Mouse (Mus musculus): Measurements from ENCODE around the gene Rbm39.

Rbm39 gene

GRCm38 (mm10) chr2:156180824-156181590, 969 bp upstream of the Rbm39 start:
- in situ Hi-C loops (cut with MboI; ENCODE audit: unreplicated experiment in 2 of 2): loop anchor here in 1 of 2 experiments (5.0 kb wide), 1 partner anchor 34 kb away; no protein-coding TSS in a partner anchor

DNA sequence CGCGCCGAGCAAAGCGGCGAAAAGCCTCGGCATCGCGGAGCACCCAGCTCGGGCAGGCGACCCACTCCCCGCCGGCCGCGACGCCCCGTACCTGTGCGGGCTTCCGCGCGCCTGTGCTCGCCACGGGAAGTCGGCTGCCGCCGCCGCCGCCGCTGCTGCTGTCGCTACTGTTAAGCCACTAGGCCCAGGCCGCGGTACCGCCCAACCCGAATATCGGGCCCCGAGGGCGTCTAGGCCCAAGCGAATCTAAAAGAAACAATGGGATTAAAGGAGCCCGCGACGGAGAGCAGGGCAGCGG, 293 bp downstream of the Rbm39 start:
- in situ Hi-C loops (cut with MboI; ENCODE audit: unreplicated experiment in 2 of 2): loop anchor here in 1 of 2 experiments (5.0 kb wide), 1 partner anchor 32 kb away; no protein-coding TSS in a partner anchor

DNA sequence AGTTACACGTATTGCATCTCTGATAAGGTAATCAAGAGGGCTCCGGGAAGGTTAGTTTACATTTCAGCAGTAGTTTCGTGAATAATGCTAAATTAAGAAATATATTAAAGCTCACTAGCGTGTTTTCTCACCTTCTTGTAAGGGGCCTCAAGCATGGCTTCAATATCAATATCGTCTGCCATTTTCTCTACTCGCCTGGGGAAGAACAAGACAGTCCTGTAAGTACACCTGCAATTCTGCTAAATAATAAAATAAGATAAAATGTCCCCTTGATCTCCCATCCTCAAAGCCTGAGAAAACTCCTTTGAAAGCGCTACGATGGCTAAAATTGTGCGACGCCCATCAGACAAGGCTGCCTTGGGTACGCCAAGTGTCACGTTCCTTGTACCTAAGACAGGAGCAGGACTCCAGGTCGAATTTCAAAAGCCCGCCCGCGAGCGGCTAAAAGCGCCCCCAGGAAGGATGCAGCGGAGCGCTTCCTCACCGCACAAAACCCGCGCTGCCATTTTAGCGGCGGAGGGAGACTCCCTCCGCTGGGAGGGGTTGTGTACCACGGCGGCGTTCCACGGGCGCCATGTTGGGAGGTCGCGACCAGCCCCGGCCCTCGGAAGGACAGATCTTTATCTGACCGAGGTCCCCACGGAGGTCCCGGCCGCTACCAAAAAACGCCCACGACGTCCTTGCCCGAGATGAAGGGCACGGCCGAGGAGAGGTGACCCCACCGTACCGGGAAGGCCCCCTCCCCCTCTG, 817 bp downstream of the Rbm39 start:
- in situ Hi-C loops (cut with MboI; ENCODE audit: unreplicated experiment in 2 of 2): no loop called here

DNA sequence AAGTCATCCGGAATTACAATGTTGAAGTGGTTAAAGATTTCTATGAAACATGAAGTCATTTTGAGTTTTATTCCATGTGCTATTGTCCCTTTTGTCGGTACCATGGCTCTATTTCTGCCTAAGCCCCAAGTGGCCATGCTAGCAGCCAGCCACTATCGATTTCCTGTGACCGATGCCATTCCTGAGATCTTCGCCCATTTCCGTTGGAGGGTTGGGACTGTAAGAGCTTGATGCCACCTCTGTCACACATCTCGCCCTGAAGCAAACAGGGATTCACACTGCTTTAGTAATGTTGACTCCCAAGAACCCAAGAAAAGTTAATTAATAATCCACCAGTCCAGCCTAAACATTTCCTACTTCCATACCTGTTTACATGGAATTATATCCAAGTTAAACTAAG, 2.4 kb downstream of the Rbm39 start:
- in situ Hi-C loops (cut with MboI; ENCODE audit: unreplicated experiment in 2 of 2): no loop called here

DNA sequence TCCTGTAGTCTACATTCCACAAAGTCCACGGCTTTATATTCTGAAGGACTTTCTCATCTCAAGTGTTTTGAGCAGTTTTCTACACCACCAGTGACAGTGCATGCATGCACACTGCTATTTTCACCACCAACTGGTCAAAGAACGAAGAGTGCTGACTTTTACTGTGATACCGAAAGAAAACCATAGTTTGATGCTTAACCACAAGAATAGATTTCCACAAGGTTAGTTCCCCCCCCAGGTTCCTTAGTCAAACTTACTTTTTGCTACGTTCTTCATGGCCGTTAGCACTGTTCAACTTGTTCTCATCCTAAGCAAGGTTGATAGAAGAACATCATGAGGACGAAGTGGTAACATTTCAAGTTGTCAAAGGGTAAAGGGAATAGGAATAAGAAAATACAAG, 3.0 kb downstream of the Rbm39 start:
- in situ Hi-C loops (cut with MboI; ENCODE audit: unreplicated experiment in 2 of 2): no loop called here

DNA sequence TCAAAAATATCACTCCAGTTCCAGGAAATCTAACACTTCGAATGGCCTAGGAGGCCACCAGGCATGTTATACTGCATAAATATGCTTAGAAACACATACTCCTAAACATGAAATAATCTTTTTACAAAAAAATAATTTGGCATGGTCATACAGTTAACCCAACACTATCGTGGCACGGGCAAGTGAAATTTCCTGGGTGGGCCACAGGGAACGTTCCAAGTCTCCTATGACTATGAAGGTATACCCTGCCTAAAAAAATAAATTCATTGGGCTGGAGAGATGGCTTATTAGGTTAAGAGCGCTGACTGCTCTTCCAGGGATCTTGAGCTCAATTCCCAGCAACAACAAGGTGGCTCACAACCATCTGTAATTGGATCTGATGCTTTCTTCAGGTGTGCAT, 13.5 kb downstream of the Rbm39 start:
- in situ Hi-C loops (cut with MboI; ENCODE audit: unreplicated experiment in 2 of 2): loop anchor here (10.0 to 25.0 kb wide), 3 partner anchors 88 to 979 kb away; no protein-coding TSS in a partner anchor

DNA sequence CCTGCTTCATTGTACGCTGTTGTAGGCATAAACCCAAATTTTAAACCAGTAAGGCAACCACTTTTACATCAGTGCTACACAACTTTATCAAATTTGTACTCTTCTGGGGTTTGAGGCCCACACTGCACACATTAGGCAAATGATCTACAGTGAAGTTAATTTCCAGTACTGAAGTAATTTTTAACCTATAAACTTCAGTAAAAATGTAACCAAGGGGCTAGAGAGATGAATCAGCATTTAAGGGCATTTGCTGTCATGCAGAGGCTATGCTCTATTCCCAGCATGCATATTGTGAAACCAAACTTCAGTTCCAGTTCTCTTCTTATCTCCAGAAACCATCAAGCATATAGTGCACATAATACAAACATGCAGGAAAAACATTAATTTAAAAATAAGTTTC, 14.6 kb downstream of the Rbm39 start:
- in situ Hi-C loops (cut with MboI; ENCODE audit: unreplicated experiment in 2 of 2): loop anchor here (10.0 to 25.0 kb wide), 3 partner anchors 89 to 978 kb away; no protein-coding TSS in a partner anchor

GRCm38 (mm10) chr2:156151538-156151937, 28.5 kb downstream of the Rbm39 start:
- in situ Hi-C loops (cut with MboI; ENCODE audit: unreplicated experiment in 2 of 2): loop anchor here in 1 of 2 experiments (25.0 kb wide), 1 partner anchor 964 kb away; no protein-coding TSS in a partner anchor

DNA sequence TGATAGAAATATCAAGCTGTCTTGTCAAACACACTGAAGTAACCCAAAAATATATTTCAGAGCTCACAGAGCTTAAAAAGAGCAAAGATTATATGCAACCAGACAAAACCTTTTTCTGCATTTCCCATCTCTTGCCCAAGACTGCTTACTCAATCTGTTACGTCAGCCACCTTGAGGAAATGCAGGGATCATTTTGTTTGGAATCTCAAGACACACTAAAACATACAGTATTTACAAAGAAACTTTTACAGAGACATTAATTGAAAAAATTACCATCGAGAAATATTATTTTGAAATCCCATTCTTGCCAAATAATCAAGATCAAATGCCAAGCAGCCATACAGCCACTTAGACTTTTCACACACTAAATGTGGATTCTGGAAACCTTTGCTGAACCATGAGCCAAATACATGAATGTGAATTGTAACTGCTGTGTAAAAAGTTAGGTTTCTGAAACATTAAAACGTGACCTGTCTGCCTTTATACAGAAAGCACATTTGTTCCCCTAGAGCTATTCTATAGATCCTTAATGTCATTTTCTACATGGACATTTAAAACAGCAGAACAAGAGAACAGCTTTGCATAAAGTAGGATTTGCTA, 32.6 kb downstream of the Rbm39 start:
- in situ Hi-C loops (cut with MboI; ENCODE audit: unreplicated experiment in 2 of 2): loop anchor here in 1 of 2 experiments (5.0 kb wide), 1 partner anchor 35 kb away; the partner anchor contains the start of gene Rbm39

- in situ Hi-C loops (cut with MboI; ENCODE audit: unreplicated experiment in 2 of 2): loop anchor here in 1 of 2 experiments (5.0 kb wide), 1 partner anchor 36 kb away; the partner anchor contains the start of gene Rbm39
Observed at GRCm38 (mm10) chr2:156146272-156146989, 33.6 kb downstream of the Rbm39 start.

GRCm38 (mm10) chr2:156145486-156146130, 34.4 kb downstream of the Rbm39 start:
- in situ Hi-C loops (cut with MboI; ENCODE audit: unreplicated experiment in 2 of 2): loop anchor here in 1 of 2 experiments (5.0 kb wide), 1 partner anchor 37 kb away; the partner anchor contains the start of gene Rbm39

- in situ Hi-C loops (cut with MboI; ENCODE audit: unreplicated experiment in 2 of 2): loop anchor here in 1 of 2 experiments (5.0 kb wide), 1 partner anchor 177 kb away; no protein-coding TSS in a partner anchor
Observed at GRCm38 (mm10) chr2:156143953-156144724, 35.9 kb downstream of the Rbm39 start, which contains the start of the genes Romo1 and Nfs1. TSS of gene Romo1 (plus strand) at chr2:156144039. TSS of gene Nfs1 (minus strand) at chr2:156144186.

GRCm38 (mm10) chr2:156143367-156143766, 36.7 kb downstream of the Rbm39 start:
- in situ Hi-C loops (cut with MboI; ENCODE audit: unreplicated experiment in 2 of 2): loop anchor here in 1 of 2 experiments (5.0 kb wide), 1 partner anchor 176 kb away; no protein-coding TSS in a partner anchor

GRCm38 (mm10) chr2:156142820-156143219, 37.2 kb downstream of the Rbm39 start:
- in situ Hi-C loops (cut with MboI; ENCODE audit: unreplicated experiment in 2 of 2): loop anchor here in 1 of 2 experiments (5.0 kb wide), 1 partner anchor 176 kb away; no protein-coding TSS in a partner anchor

DNA sequence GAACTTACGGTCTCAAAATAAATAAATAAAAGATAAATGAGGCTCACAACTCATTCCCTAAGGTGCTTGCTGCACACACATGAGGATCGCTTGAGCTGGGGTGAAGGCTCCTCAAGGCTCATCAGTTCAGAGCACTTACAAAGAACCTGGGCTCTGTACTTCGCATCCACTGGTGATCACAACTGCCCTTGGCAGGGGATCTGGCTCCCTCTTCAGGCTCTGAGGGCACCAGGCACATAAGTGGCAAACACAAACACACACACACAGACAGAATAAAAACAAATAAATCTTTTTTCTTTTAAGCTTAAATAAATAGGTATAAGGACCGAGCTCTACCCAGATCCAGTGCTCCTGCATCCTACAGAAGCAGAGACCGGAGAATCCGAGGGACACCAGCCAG, 44.3 kb downstream of the Rbm39 start:
- in situ Hi-C loops (cut with MboI; ENCODE audit: unreplicated experiment in 2 of 2): loop anchor here in 1 of 2 experiments (10.0 kb wide), 1 partner anchor 291 kb away; no protein-coding TSS in a partner anchor

DNA sequence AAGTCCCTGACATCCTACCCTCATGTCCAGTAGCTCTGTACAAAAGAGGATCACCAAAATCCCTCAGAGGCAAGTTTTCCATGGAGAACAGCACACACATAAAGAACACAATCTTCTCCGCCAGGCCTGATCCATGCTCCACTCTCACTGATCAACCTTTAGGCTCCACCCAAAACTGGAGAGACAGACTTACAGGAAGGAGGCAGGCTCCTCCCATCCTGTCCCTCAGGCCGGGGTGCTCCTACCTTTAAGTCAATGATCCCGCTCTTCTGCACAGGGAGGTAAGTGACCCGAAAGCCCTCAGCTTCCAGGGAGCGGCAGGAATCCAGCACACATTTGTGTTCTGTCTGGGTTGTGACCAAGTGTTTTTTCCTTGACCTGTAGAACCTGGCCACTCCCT, 45.9 kb downstream of the Rbm39 start:
- in situ Hi-C loops (cut with MboI; ENCODE audit: unreplicated experiment in 2 of 2): loop anchor here (5.0 to 10.0 kb wide), 3 partner anchors 172 to 289 kb away; no protein-coding TSS in a partner anchor

GRCm38 (mm10) chr2:156126992-156127391, 53.0 kb downstream of the Rbm39 start, which contains the start of gene Gm28036:
TSS of gene Gm28036 (minus strand) at chr2:156127092.
- in situ Hi-C loops (cut with MboI; ENCODE audit: unreplicated experiment in 2 of 2): no loop called here

DNA sequence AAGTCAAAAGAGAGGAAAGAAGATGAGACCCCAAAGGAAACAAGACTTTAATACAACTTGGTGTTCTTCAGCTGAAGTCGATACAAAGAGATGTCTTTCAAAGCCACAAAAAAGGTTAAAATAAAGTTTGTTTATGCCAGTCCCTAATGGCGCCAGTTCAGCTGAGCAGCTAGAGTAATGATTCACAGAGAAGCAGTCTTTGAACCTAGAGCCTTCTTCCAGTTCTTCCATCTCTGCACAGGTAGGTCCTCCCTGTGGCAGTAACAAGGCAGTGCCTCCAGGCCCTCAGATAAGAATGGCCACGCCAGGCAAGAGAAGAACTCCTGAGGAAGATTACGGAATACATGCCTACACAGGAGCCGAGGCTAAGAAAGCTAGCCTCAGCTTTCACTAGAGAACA, 56.3 kb downstream of the Rbm39 start:
- in situ Hi-C loops (cut with MboI; ENCODE audit: unreplicated experiment in 2 of 2): no loop called here
